Mouse (Mus musculus) spleen, adult 2 months (tissue): ENCODE results near the gene Gm20388. TPM values are rescaled to one million over a fixed set of nuclear protein-coding genes. Genes with fewer than 3 reads are reported as not detected.

Experiments used
- DNase-seq, 2 experiments: peaks; one replicate each; pipeline versions ENCODE4 v3.0.0 to v3.0.0-alpha.2; 2012 to 2021; ENCODE audit warnings: low spot score in 2 of 2, low read depth in 1 of 2
- H3K27ac ChIP-seq: fragments of 200-500 bp; 2 replicates; pipeline ENCODE4 v1.5.1; 2012; ENCODE audit warnings: low read length, inconsistent platforms; ENCODE audit not compliant: insufficient read depth
- H3K27me3 ChIP-seq: fragments of 200-500 bp; 2 replicates; pipeline ENCODE4 v1.6.1; 2012; ENCODE audit warnings: mild to moderate bottlenecking, moderate library complexity, low read length, inconsistent platforms; ENCODE audit not compliant: control insufficient read depth, insufficient read depth
- H3K36me3 ChIP-seq: fragments of 200-500 bp; 2 replicates; pipeline ENCODE4 v1.6.1; 2012; ENCODE audit warnings: mild to moderate bottlenecking, low read length, inconsistent platforms; ENCODE audit not compliant: control insufficient read depth, insufficient read depth
- H3K4me1 ChIP-seq: fragments of 200-500 bp; 2 replicates; pipeline ENCODE4 v1.6.1; 2011; ENCODE audit warnings: inconsistent platforms; ENCODE audit not compliant: control insufficient read depth, insufficient read depth, insufficient read length
- H3K4me3 ChIP-seq: fragments of 200-500 bp; 2 replicates; pipeline ENCODE4 v1.5.1; 2011; ENCODE audit warnings: mild to moderate bottlenecking, inconsistent platforms; ENCODE audit not compliant: insufficient read depth, insufficient read length; ENCODE audit errors: extremely low read depth
- CTCF ChIP-seq: fragments of 200-500 bp; IDR thresholded peaks from 2 replicates; pipeline ENCODE4 v1.5.1; 2011; ENCODE audit warnings: mild to moderate bottlenecking, inconsistent platforms; ENCODE audit not compliant: insufficient read depth, insufficient read length, insufficient replicate concordance; ENCODE audit errors: extremely low read depth
- POLR2A ChIP-seq: fragments of 200-500 bp; IDR thresholded peaks from 2 replicates; pipeline ENCODE4 v1.6.1; 2011; ENCODE audit warnings: low read depth, low read length, inconsistent platforms
- WGBS: fragments of 180-500 bp; shearing (Covaris S2); methylation state at CpG from one replicate; pipeline ENCODE4 v1.1.7; 2018; 5-methylcytosine and 5-hydroxymethylcytosine counted together
- polyA plus RNA-seq: library from polyadenylated mRNA; depleted of rRNA; stranded (reverse); fragments of >200 nt; gene quantifications from 2 replicates; pipeline ENCODE4 v1.2.3, GENCODE M21; 2012

Gm20388 gene
- polyA plus RNA-seq, 1 experiment, result 26.1 TPM

GRCm38 (mm10) chr8:122642071-122642470, 2731.4 kb downstream of the Gm20388 start:
- no peak overlapping the region for H3K27ac ChIP-seq
- WGBS, result 84% methylated on average over 9 of the region's 9 CpGs
- H3K4me1 ChIP-seq, result no peaks in the 10 kb centered on the region
- TF ChIP-seq CTCF (no peak), POLR2A (no peak)
- peaks cover 57% of the 10 kb centered on the region for H3K36me3 ChIP-seq
- DNase-seq, result no peak
- H3K27me3 ChIP-seq, result no peaks in the 10 kb centered on the region
- no peak overlapping the region for H3K4me3 ChIP-seq

- peaks cover 52% of the 10 kb centered on the region for H3K36me3 ChIP-seq
- WGBS, result 88% methylated on average over 6 of the region's 6 CpGs
- H3K27ac ChIP-seq, result no peak overlapping the region
- no peak for DNase-seq
- no peaks in the 10 kb centered on the region for H3K4me1 ChIP-seq
- no peak overlapping the region for H3K4me3 ChIP-seq
- no peaks in the 10 kb centered on the region for H3K27me3 ChIP-seq
- TF ChIP-seq CTCF, result no peak
- no peak for TF ChIP-seq POLR2A
Measured at GRCm38 (mm10) chr8:122644175-122644954, 2733.7 kb downstream of the Gm20388 start.

- H3K27me3 ChIP-seq, result no peaks in the 10 kb centered on the region
- no peak overlapping the region for H3K27ac ChIP-seq
- peaks cover 40% of the 10 kb centered on the region for H3K36me3 ChIP-seq
- DNase-seq, result no peak
- 62% methylated on average over 16 of the region's 16 CpGs for WGBS
- no peak for TF ChIP-seq CTCF
- TF ChIP-seq POLR2A, result no peak
- no peaks in the 10 kb centered on the region for H3K4me1 ChIP-seq
- no peak overlapping the region for H3K4me3 ChIP-seq
Measured at GRCm38 (mm10) chr8:122646337-122646736, 2735.7 kb downstream of the Gm20388 start.

- no peak overlapping the region for H3K4me3 ChIP-seq
- no peaks in the 10 kb centered on the region for H3K27me3 ChIP-seq
- WGBS, result 87% methylated on average over 15 of the region's 15 CpGs
- TF ChIP-seq POLR2A (no peak), CTCF (no peak)
- peaks cover 28% of the 10 kb centered on the region for H3K36me3 ChIP-seq
- DNase-seq, result no peak
- no peaks in the 10 kb centered on the region for H3K4me1 ChIP-seq
- H3K27ac ChIP-seq, result no peak overlapping the region
Measured at GRCm38 (mm10) chr8:122648192-122648970, 2737.7 kb downstream of the Gm20388 start.

GRCm38 (mm10) chr8:122651326-122651921, 2740.8 kb downstream of the Gm20388 start:
- Histone ChIP-seq H3K4me1 (no peaks in the 10 kb centered on the region), H3K4me3 (no peak overlapping the region), H3K27me3 (no peaks in the 10 kb centered on the region), H3K36me3 (peaks cover 18% of the 10 kb centered on the region), H3K27ac (no peak overlapping the region)
- 50% methylated on average over 16 of the region's 16 CpGs for WGBS
- TF ChIP-seq POLR2A, result no peak
- no peak for TF ChIP-seq CTCF
- DNase-seq, result no peak

GRCm38 (mm10) chr8:122652643-122653042, 2742.0 kb downstream of the Gm20388 start:
- H3K36me3 ChIP-seq, result peaks cover 15% of the 10 kb centered on the region
- 63% methylated on average over 6 of the region's 6 CpGs for WGBS

More at GRCm38 (mm10) chr8:122652643-122653042, 2742.0 kb downstream of the Gm20388 start:
- H3K4me1 ChIP-seq, result no peaks in the 10 kb centered on the region
- no peak overlapping the region for H3K27ac ChIP-seq
- no peak for TF ChIP-seq POLR2A
- TF ChIP-seq CTCF, result no peak
- H3K27me3 ChIP-seq, result no peaks in the 10 kb centered on the region
- no peak overlapping the region for H3K4me3 ChIP-seq
- DNase-seq, result no peak
